Mouse (Mus musculus): Measurements from ENCODE around the gene Dmac2.
"Not testable (repeated sequence)": the region's sequence is repeated elsewhere in the genome, so short reads cannot be mapped to it uniquely, and the experiment has no call there.

The Dmac2 gene

GRCm38 (mm10) chr7:25618865-25619721 is at the start of gene Dmac2:
TSS of gene Dmac2 (plus strand) at chr7:25619414.
- DNase-seq, result peak; percentile 95 to 97

GRCm38 (mm10) chr7:25573806-25574205 is 45.4 kb upstream of the Dmac2 start:
- DNase-seq, result peak in 1 of 2 experiments; percentile 34

- DNase-seq, result peak; percentile 76 to 81
Measured at GRCm38 (mm10) chr7:25575105-25575504, 44.1 kb upstream of the Dmac2 start.

- DNase-seq, result no peak
Measured at GRCm38 (mm10) chr7:25575870-25576269, 43.3 kb upstream of the Dmac2 start.

- not testable (repeated sequence) for DNase-seq
Measured at GRCm38 (mm10) chr7:25576308-25576707, 42.9 kb upstream of the Dmac2 start.

- DNase-seq, result peak in 1 of 2 experiments; percentile 44
Measured at GRCm38 (mm10) chr7:25576793-25577437, 42.3 kb upstream of the Dmac2 start.

- no peak for DNase-seq
Measured at GRCm38 (mm10) chr7:25579441-25579840, 39.8 kb upstream of the Dmac2 start.

- DNase-seq, result no peak
Measured at GRCm38 (mm10) chr7:25582301-25582810, 36.9 kb upstream of the Dmac2 start.

- no peak for DNase-seq
Measured at GRCm38 (mm10) chr7:25584651-25585050, 34.6 kb upstream of the Dmac2 start.

- no peak for DNase-seq
Measured at GRCm38 (mm10) chr7:25585351-25586204, 33.6 kb upstream of the Dmac2 start.

GRCm38 (mm10) chr7:25591226-25591625 is 28.0 kb upstream of the Dmac2 start:
- no peak for DNase-seq

GRCm38 (mm10) chr7:25593859-25594258 is 25.4 kb upstream of the Dmac2 start:
- no peak for DNase-seq

- DNase-seq, result peak; percentile 67 to 86
Measured at GRCm38 (mm10) chr7:25599663-25600062, 19.6 kb upstream of the Dmac2 start.

- no peak for DNase-seq
Measured at GRCm38 (mm10) chr7:25600666-25601065, 18.5 kb upstream of the Dmac2 start.

GRCm38 (mm10) chr7:25601346-25601745 is 17.9 kb upstream of the Dmac2 start:
- no peak for DNase-seq

GRCm38 (mm10) chr7:25606625-25607063 is 12.6 kb upstream of the Dmac2 start:
- DNase-seq, result no peak

GRCm38 (mm10) chr7:25607196-25607595 is 12.0 kb upstream of the Dmac2 start:
- peak; percentile 79 to 90 for DNase-seq

GRCm38 (mm10) chr7:25610056-25610455 is 9.2 kb upstream of the Dmac2 start:
- no peak for DNase-seq

- no peak for DNase-seq
Measured at GRCm38 (mm10) chr7:25611501-25611900, 7.7 kb upstream of the Dmac2 start.

- DNase-seq, result no peak
Measured at GRCm38 (mm10) chr7:25614086-25614485, 5.1 kb upstream of the Dmac2 start.

- peak in 1 of 2 experiments; percentile 63 for DNase-seq
Measured at GRCm38 (mm10) chr7:25614831-25615705, 4.1 kb upstream of the Dmac2 start.

GRCm38 (mm10) chr7:25615706-25616011 is 3.6 kb upstream of the Dmac2 start, which contains the start of gene Erich4:
TSS of gene Erich4 (minus strand) at chr7:25615892.
- DNase-seq, result peak; percentile 90 to 91

Measured in kidney, adult 8-10 months (tissue).